Comparison of ENCODE assay signal across 34 mouse cellular contexts in the genomic region with DNA sequence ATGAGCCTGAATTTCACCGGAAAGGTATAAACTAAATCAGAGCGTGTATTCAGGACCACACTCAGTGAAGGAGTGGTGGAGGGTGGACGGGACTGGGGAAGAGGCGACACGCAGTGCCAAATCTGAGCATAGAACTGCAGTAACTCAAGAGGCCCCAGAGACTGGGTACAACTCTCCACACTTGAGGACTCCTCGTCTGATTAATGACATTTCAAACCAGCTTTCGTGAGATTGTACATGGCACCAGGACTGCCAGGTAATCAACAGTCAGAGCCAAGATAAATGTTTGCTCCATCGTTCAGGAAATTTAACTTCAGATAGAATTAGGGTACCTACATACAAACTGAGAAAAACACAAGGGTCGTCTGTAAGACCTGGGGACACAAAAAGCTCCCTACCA. TPM values are rescaled to one million over a fixed set of nuclear protein-coding genes. Genes with fewer than 3 reads are reported as not detected.
"Had no signal": no experiment of that assay in that cellular context is flagged by ENCODE, and none has a peak within 500 bp of the region (broad histone marks: within the 10 kb centered on the region; RNA-seq: fewer than 3 reads in every experiment).

No protein-coding gene starts in this region.

- H3K4me1 ChIP-seq: embryonic facial prominence, embryonic 12.5 days; embryonic facial prominence, embryonic 15.5 days; forebrain, embryonic 12.5 days; forebrain, embryonic 13.5 days had no signal

- H3K4me3 ChIP-seq: embryonic facial prominence, embryonic 10.5 days; embryonic facial prominence, embryonic 12.5 days; embryonic facial prominence, embryonic 13.5 days; embryonic facial prominence, embryonic 15.5 days; erythroblast, embryonic 14.5 days; forebrain, embryonic 10.5 days; forebrain, embryonic 12.5 days; forebrain, embryonic 13.5 days; forebrain, embryonic 15.5 days; gastrocnemius, adult 2 months had no signal

- H3K9ac ChIP-seq: embryonic facial prominence, embryonic 12.5 days; embryonic facial prominence, embryonic 13.5 days; embryonic facial prominence, embryonic 15.5 days; forebrain, embryonic 12.5 days; forebrain, embryonic 13.5 days; forebrain, embryonic 15.5 days; forebrain, postnatal 0 days had no signal

- ATAC-seq: forebrain, embryonic 13.5 days; forebrain, embryonic 14.5 days; forebrain, embryonic 15.5 days; forebrain, embryonic 16.5 days; forebrain, postnatal 0 days had no signal

- H3K4me2 ChIP-seq: embryonic facial prominence, embryonic 12.5 days; embryonic facial prominence, embryonic 13.5 days; embryonic facial prominence, embryonic 15.5 days; forebrain, embryonic 12.5 days; forebrain, embryonic 13.5 days; forebrain, embryonic 15.5 days had no signal

- H3K27ac ChIP-seq: embryonic facial prominence, embryonic 10.5 days; embryonic facial prominence, embryonic 12.5 days; embryonic facial prominence, embryonic 13.5 days; embryonic facial prominence, embryonic 15.5 days; forebrain, embryonic 10.5 days; forebrain, embryonic 12.5 days; forebrain, embryonic 13.5 days; forebrain, embryonic 15.5 days; gastrocnemius, adult 2 months had no signal

- H3K9me3 ChIP-seq: embryonic facial prominence, embryonic 10.5 days; embryonic facial prominence, embryonic 12.5 days; embryonic facial prominence, embryonic 13.5 days; embryonic facial prominence, embryonic 15.5 days; forebrain, embryonic 10.5 days; forebrain, embryonic 12.5 days; forebrain, embryonic 13.5 days; forebrain, embryonic 15.5 days had no signal

- H3K36me3 ChIP-seq: embryonic facial prominence, embryonic 10.5 days; embryonic facial prominence, embryonic 12.5 days; embryonic facial prominence, embryonic 13.5 days; embryonic facial prominence, embryonic 15.5 days; forebrain, embryonic 10.5 days; forebrain, embryonic 12.5 days; forebrain, embryonic 15.5 days had no signal

- DNase-seq: cerebellum, adult 18-20 months; cerebellum, adult 8-10 months; cerebellum, adult 9-10 months; cerebellum, adult 9-11 months; cerebellum, postnatal 10 days; cerebellum, postnatal 14 days; cerebellum, postnatal 36 days; embryo, embryonic 11 days; forebrain, postnatal 0 days; gastrocnemius, adult 2 months; gastrocnemius, postnatal 10 days; gastrocnemius, postnatal 14 days; gastrocnemius, postnatal 25 days; gastrocnemius, postnatal 36 days; heart, adult 18-20 months had no signal

- H3K27me3 ChIP-seq: embryonic facial prominence, embryonic 12.5 days; embryonic facial prominence, embryonic 13.5 days; embryonic facial prominence, embryonic 15.5 days; forebrain, embryonic 12.5 days; forebrain, embryonic 13.5 days; forebrain, embryonic 15.5 days had no signal

RNA-seq across cellular contexts. Expression of a gene that starts 33.0 kb away (rescaled TPM):
- total RNA-seq: common myeloid progenitor, adult 5-6 weeks; gastrocnemius, adult 18-20 months; gastrocnemius, adult 2 months; gastrocnemius, adult 8-10 months; gastrocnemius, postnatal 10 days; gastrocnemius, postnatal 14 days; gastrocnemius, postnatal 25 days; gastrocnemius, postnatal 36 days; gastrocnemius, postnatal 4 days; granulocyte monocyte progenitor cell, adult 5-6 weeks; heart, adult 18-20 months had no signal
- polyA plus RNA-seq: embryonic facial prominence, embryonic 10.5 days; embryonic facial prominence, embryonic 11.5 days; embryonic facial prominence, embryonic 12.5 days; embryonic facial prominence, embryonic 13.5 days; embryonic facial prominence, embryonic 14.5 days; embryonic facial prominence, embryonic 15.5 days; erythroblast, embryonic 14.5 days; forebrain, embryonic 13.5 days; gonadal fat pad, adult 2 months had no signal
